Mouse (Mus musculus) neural tube, embryonic 14.5 days (tissue): ENCODE results near the gene Rnf141. TPM values are rescaled to one million over a fixed set of nuclear protein-coding genes. Genes with fewer than 3 reads are reported as not detected.
A peak's percentile ranks its signal among the peaks of the same experiment; 100 is the strongest.

Source experiments
- ATAC-seq: fragments of 200-750 bp; cut with Nextera tagmentation; 2 replicates; pipeline ENCODE4 v1.8.0; 2017; ENCODE audit warnings: low read depth, mild to moderate bottlenecking, moderate TSS enrichment, moderate library complexity
- H3K27ac ChIP-seq: fragments of 300-500 bp; sonication (generic); 2 replicates; pipeline ENCODE4 v1.5.1; 2014; ENCODE audit warnings: low read depth, mild to moderate bottlenecking, control low read depth, low read length, moderate library complexity, mixed read lengths
- H3K27me3 ChIP-seq: fragments of 300-500 bp; sonication (generic); 2 replicates; pipeline ENCODE4 v1.6.1; 2014; ENCODE audit warnings: low read length; ENCODE audit not compliant: control insufficient read depth, insufficient read depth
- H3K36me3 ChIP-seq: fragments of 300-500 bp; sonication (generic); 2 replicates; pipeline ENCODE4 v1.6.1; 2014; ENCODE audit warnings: low read length, mixed read lengths; ENCODE audit not compliant: control insufficient read depth, insufficient read depth
- H3K4me1 ChIP-seq: fragments of 300-500 bp; sonication (generic); 2 replicates; pipeline ENCODE4 v1.6.1; 2014; ENCODE audit warnings: low read length; ENCODE audit not compliant: control insufficient read depth, insufficient read depth
- H3K4me2 ChIP-seq: fragments of 300-500 bp; sonication (generic); 2 replicates; pipeline ENCODE4 v1.6.1; 2014; ENCODE audit warnings: mild to moderate bottlenecking, low read depth, low read length, control low read depth
- H3K4me3 ChIP-seq: fragments of 300-500 bp; sonication (generic); 2 replicates; pipeline ENCODE4 v1.5.1; 2014; ENCODE audit warnings: low read depth, low read length, control low read depth, mixed read lengths
- H3K9ac ChIP-seq: fragments of 300-500 bp; sonication (generic); replicated peaks from 2 replicates; pipeline ENCODE4 v1.6.1; 2014; ENCODE audit warnings: low read depth, mild to moderate bottlenecking, control low read depth, low read length, mixed read lengths
- H3K9me3 ChIP-seq: fragments of 300-500 bp; sonication (generic); 2 replicates; pipeline ENCODE4 v1.6.1; 2016; ENCODE audit warnings: low read length; ENCODE audit not compliant: control insufficient read depth
- WGBS: fragments of 180-500 bp; shearing (Covaris S2); extraction: QIAGEN DNeasy Blood & Tissue Kit; methylation state at CpG from one replicate; pipeline ENCODE4 v1.1.7; 2014; 5-methylcytosine and 5-hydroxymethylcytosine counted together
- polyA plus RNA-seq: library from polyadenylated mRNA; unstranded; fragments of >200 nt; fragmentation: Nextera tagmentation; extraction: Ambion mirVana; gene quantifications from 2 replicates; pipeline ENCODE4 v1.2.1, GENCODE M21; 2014

Gene Rnf141
- polyA plus RNA-seq, 1 experiment from 2014 or later = 43.0 TPM

- Histone ChIP-seq H3K9me3 (no peaks in the 10 kb centered on the region), H3K36me3 (no peaks in the 10 kb centered on the region), H3K4me2 (no peak overlapping the region), H3K4me3 (no peak overlapping the region), H3K27ac (no peak overlapping the region), H3K9ac (no peak overlapping the region), H3K27me3 (no peaks in the 10 kb centered on the region), H3K4me1 (no peaks in the 10 kb centered on the region)
- 55% methylated on average over 10 of the region's 10 CpGs for WGBS
- peak; percentile 44; the same call in 1 of the 2 replicates for ATAC-seq
These were observed 20.8 kb upstream of the Rnf141 start for GRCm38 (mm10) chr7:110865038-110865437.

GRCm38 (mm10) chr7:110862751-110863289, 18.6 kb upstream of the Rnf141 start, which contains the start of gene Lyve1:
Gene Lyve1 (minus strand): TSS chr7:110863239.
- Histone ChIP-seq H3K4me1 (no peaks in the 10 kb centered on the region), H3K9ac (no peak within 1 kb of the TSS), H3K4me3 (no peak within 1 kb of the TSS), H3K36me3 (no peaks in the 10 kb centered on the region), H3K27me3 (no peaks in the 10 kb centered on the region), H3K9me3 (no peaks in the 10 kb centered on the region), H3K4me2 (no peak within 1 kb of the TSS), H3K27ac (no peak within 1 kb of the TSS)
- ATAC-seq = no peak
- 63% methylated on average over 12 of the region's 12 CpGs for WGBS

- 73% methylated on average over 5 of the region's 5 CpGs for WGBS
- Histone ChIP-seq H3K4me2 (no peak overlapping the region), H3K36me3 (no peaks in the 10 kb centered on the region), H3K27ac (no peak overlapping the region), H3K27me3 (no peaks in the 10 kb centered on the region), H3K9me3 (no peaks in the 10 kb centered on the region), H3K4me3 (no peak overlapping the region), H3K9ac (no peak overlapping the region), H3K4me1 (no peaks in the 10 kb centered on the region)
- ATAC-seq = no peak
These were observed 15.9 kb upstream of the Rnf141 start for GRCm38 (mm10) chr7:110860129-110860528.

GRCm38 (mm10) chr7:110855604-110856003, 11.3 kb upstream of the Rnf141 start:
- Histone ChIP-seq H3K4me3 (no peak overlapping the region), H3K9ac (no peak overlapping the region), H3K4me2 (no peak overlapping the region), H3K9me3 (no peaks in the 10 kb centered on the region), H3K4me1 (no peaks in the 10 kb centered on the region), H3K36me3 (no peaks in the 10 kb centered on the region), H3K27me3 (no peaks in the 10 kb centered on the region), H3K27ac (no peak overlapping the region)
- 79% methylated on average over 1 of the region's 1 CpGs for WGBS
- ATAC-seq = no peak

GRCm38 (mm10) chr7:110854927-110855546, 10.8 kb upstream of the Rnf141 start:
- H3K36me3 ChIP-seq = no peaks in the 10 kb centered on the region
- H3K4me2 ChIP-seq = no peak overlapping the region
- no peak overlapping the region for H3K9ac ChIP-seq
- 80% methylated on average over 8 of the region's 8 CpGs for WGBS
- no peaks in the 10 kb centered on the region for H3K9me3 ChIP-seq
- ATAC-seq = no peak
- H3K4me3 ChIP-seq = no peak overlapping the region
- H3K27me3 ChIP-seq = no peaks in the 10 kb centered on the region
- H3K27ac ChIP-seq = no peak overlapping the region
- no peaks in the 10 kb centered on the region for H3K4me1 ChIP-seq

- Histone ChIP-seq H3K4me3 (no peak overlapping the region), H3K9me3 (no peaks in the 10 kb centered on the region), H3K27me3 (no peaks in the 10 kb centered on the region), H3K9ac (no peak overlapping the region), H3K27ac (no peak overlapping the region), H3K4me1 (no peaks in the 10 kb centered on the region), H3K36me3 (no peaks in the 10 kb centered on the region), H3K4me2 (no peak overlapping the region)
- ATAC-seq = no peak
- 53% methylated on average over 3 of the region's 3 CpGs for WGBS
These were observed 10.3 kb upstream of the Rnf141 start for GRCm38 (mm10) chr7:110854519-110854918.

- no peak overlapping the region for H3K4me2 ChIP-seq
- no peaks in the 10 kb centered on the region for H3K27me3 ChIP-seq
- 67% methylated on average over 10 of the region's 10 CpGs for WGBS
- ATAC-seq = no peak
- H3K9ac ChIP-seq = no peak overlapping the region
- no peaks in the 10 kb centered on the region for H3K4me1 ChIP-seq
- no peaks in the 10 kb centered on the region for H3K36me3 ChIP-seq
- H3K4me3 ChIP-seq = no peak overlapping the region
- H3K9me3 ChIP-seq = no peaks in the 10 kb centered on the region
- no peak overlapping the region for H3K27ac ChIP-seq
These were observed 9.4 kb upstream of the Rnf141 start for GRCm38 (mm10) chr7:110853611-110854010.

GRCm38 (mm10) chr7:110851541-110852203, 7.4 kb upstream of the Rnf141 start:
- H3K27me3 ChIP-seq = no peaks in the 10 kb centered on the region
- no peak overlapping the region for H3K9ac ChIP-seq
- ATAC-seq = no peak
- H3K9me3 ChIP-seq = no peaks in the 10 kb centered on the region
- H3K4me3 ChIP-seq = no peak overlapping the region
- H3K27ac ChIP-seq = no peak overlapping the region
- H3K4me1 ChIP-seq = no peaks in the 10 kb centered on the region
- no peaks in the 10 kb centered on the region for H3K36me3 ChIP-seq
- H3K4me2 ChIP-seq = no peak overlapping the region
- WGBS = 85% methylated on average over 7 of the region's 7 CpGs

GRCm38 (mm10) chr7:110848371-110848770, 4.1 kb upstream of the Rnf141 start:
- Histone ChIP-seq H3K27me3 (no peaks in the 10 kb centered on the region), H3K27ac (no peak overlapping the region), H3K9me3 (no peaks in the 10 kb centered on the region), H3K4me3 (no peak overlapping the region), H3K4me1 (peaks cover 1% of the 10 kb centered on the region; the same call in 1 of the 2 replicates), H3K36me3 (no peaks in the 10 kb centered on the region), H3K9ac (no peak overlapping the region), H3K4me2 (no peak overlapping the region)
- 96% methylated on average over 1 of the region's 1 CpGs for WGBS
- ATAC-seq = no peak
